Mouse (Mus musculus): ENCODE measurements around the gene Klhl35.

DNA sequence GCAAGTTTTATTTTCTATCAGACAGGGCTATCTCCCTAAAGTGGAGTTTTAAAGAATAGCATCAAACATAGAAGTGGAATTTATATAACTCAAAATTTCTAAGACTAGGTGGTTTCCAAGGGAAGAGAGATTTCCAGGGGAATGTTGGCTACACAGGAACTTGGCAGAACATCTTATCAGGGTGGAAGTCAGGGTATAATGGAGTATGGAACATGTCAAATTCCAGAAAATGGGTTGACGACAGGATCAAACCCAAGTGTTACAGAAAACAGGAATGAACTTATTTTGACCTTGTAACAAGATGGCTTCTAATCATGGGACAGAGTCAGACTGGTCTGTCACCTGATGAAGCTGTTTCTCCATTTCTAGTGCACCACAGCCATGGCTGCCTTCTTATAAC, 18.9 kb downstream of the Klhl35 start:
- no peak for TF ChIP-seq CTCF (IDR thresholded peaks at IDR 0.05; ENCODE audit: borderline replicate concordance, extremely low read depth, insufficient read depth, insufficient read length)
- TF ChIP-seq POLR2A (IDR thresholded peaks at IDR 0.05; ENCODE audit: borderline replicate concordance, extremely low read depth, insufficient read depth, insufficient read length, poor library complexity, severe bottlenecking): no peak

Measured in brain, embryonic 14.5 days (tissue).